In the genomic region with DNA sequence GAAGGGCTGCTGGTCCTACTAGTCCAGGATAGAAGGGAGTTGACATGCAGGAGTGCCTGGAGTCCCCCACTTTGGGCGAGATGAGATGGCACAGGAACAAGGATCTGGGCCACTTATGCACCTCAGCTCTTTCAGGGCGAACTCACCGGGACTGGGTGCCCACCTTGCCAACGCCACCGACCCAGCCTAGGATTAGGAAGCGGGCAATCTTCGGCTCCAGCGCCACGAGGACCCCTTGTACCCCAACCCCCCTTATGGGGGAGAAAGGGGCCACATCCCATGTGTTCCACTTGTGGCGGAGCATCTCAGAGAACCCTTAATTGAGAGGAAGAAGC, we compare ENCODE assay signal across 7 mouse cellular contexts. TPM values are rescaled to one million over a fixed set of nuclear protein-coding genes. Genes with fewer than 3 reads are reported as not detected.
DNase-seq lines count a peak whose midpoint lies in the region; ATAC-seq and TF ChIP-seq lines count a peak whose summit lies in the region.

No protein-coding gene starts in this region.

- TF ChIP-seq EP300 in liver, embryonic 14.5 days (IDR thresholded peaks at IDR 0.05; ENCODE audit: low read depth), result no peak
- TF ChIP-seq EP300 in stomach, postnatal 0 days (optimal IDR thresholded peaks at IDR 0.05), result no peak

- H3K9ac ChIP-seq in heart, embryonic 15.5 days, result peak overlapping the region; percentile 40; the same call in 1 of the 2 replicates
- no peak overlapping the region for H3K9ac ChIP-seq in liver, embryonic 14.5 days (replicated peaks)
- H3K9ac ChIP-seq in stomach, postnatal 0 days (ENCODE audit: low read length), result peak overlapping the region; percentile 59

- no peak overlapping the region for H3K27ac ChIP-seq in spleen, adult 2 months (ENCODE audit: insufficient read depth, low read length)
- H3K27ac ChIP-seq in heart, embryonic 15.5 days, result no peak overlapping the region; the same call in 1 of the 2 replicates
- no peak overlapping the region for H3K27ac ChIP-seq in liver, embryonic 14.5 days
- no peak overlapping the region for H3K27ac ChIP-seq in stomach, postnatal 0 days (replicated peaks)

- peak overlapping the region; percentile 32; the same call in 1 of the 2 replicates for H3K4me3 ChIP-seq in spleen, adult 2 months (ENCODE audit: extremely low read depth, insufficient read depth, insufficient read length)
- peak overlapping the region; percentile 56 for H3K4me3 ChIP-seq in heart, embryonic 15.5 days
- H3K4me3 ChIP-seq in liver, embryonic 14.5 days (ENCODE audit: insufficient read depth in 1 of 2, low read depth in 2 of 2, low read length in 2 of 2), result peak overlapping the region; percentile 3 to 24; a peak in 1 of 4 replicates
- peak overlapping the region; percentile 60 for H3K4me3 ChIP-seq in stomach, postnatal 0 days (ENCODE audit: low read depth, low read length)

- no peaks in the 10 kb centered on the region for H3K27me3 ChIP-seq in spleen, adult 2 months (ENCODE audit: control insufficient read depth, insufficient read depth, low read length)
- peaks cover 99% of the 10 kb centered on the region for H3K27me3 ChIP-seq in heart, embryonic 15.5 days
- peaks cover 36% of the 10 kb centered on the region for H3K27me3 ChIP-seq in liver, embryonic 14.5 days (ENCODE audit: control insufficient read depth, insufficient read depth, low read length)
- H3K27me3 ChIP-seq in stomach, postnatal 0 days (ENCODE audit: control insufficient read depth, insufficient read depth, low read length), result no peaks in the 10 kb centered on the region

- WGBS in spleen, adult 2 months, result 10% methylated on average over 10 of the region's 10 CpGs
- 2% methylated on average over 10 of the region's 10 CpGs for WGBS in heart, embryonic 15.5 days
- 5% methylated on average over 10 of the region's 10 CpGs for WGBS in liver, embryonic 14.5 days (ENCODE audit: insufficient replicate concordance)
- 0% methylated on average over 10 of the region's 10 CpGs for WGBS in stomach, postnatal 0 days

- H3K4me2 ChIP-seq in heart, embryonic 15.5 days, result peak overlapping the region; percentile 90
- peak overlapping the region; percentile 11 for H3K4me2 ChIP-seq in liver, embryonic 14.5 days (ENCODE audit: low read depth)
- H3K4me2 ChIP-seq in stomach, postnatal 0 days (replicated peaks; ENCODE audit: low read depth), result peak overlapping the region; percentile 89

- no peaks in the 10 kb centered on the region for H3K36me3 ChIP-seq in spleen, adult 2 months (ENCODE audit: control insufficient read depth, insufficient read depth, low read length)
- no peaks in the 10 kb centered on the region for H3K36me3 ChIP-seq in heart, embryonic 15.5 days
- no peaks in the 10 kb centered on the region for H3K36me3 ChIP-seq in liver, embryonic 14.5 days (replicated peaks; ENCODE audit: control insufficient read depth, insufficient read depth, low read depth)
- H3K36me3 ChIP-seq in stomach, postnatal 0 days (ENCODE audit: control insufficient read depth, insufficient read depth, low read length), result no peaks in the 10 kb centered on the region

- DNase-seq in spleen, adult 2 months (ENCODE audit: low read depth in 1 of 2, low spot score in 2 of 2), result no peak
- DNase-seq in spleen, postnatal 10 days (ENCODE audit: low spot score in 2 of 2), result no peak
- no peak for DNase-seq in liver, embryonic 14.5 days (ENCODE audit: low read depth in 3 of 3, low spot score in 3 of 3)
- no peak for DNase-seq in stomach, postnatal 0 days (ENCODE audit: low spot score)
- no peak for DNase-seq in adrenal gland, postnatal 10 days
- DNase-seq in right cerebral cortex, postnatal 25 days, result no peak

- H3K9me3 ChIP-seq in heart, embryonic 15.5 days (replicated peaks), result no peaks in the 10 kb centered on the region
- H3K9me3 ChIP-seq in liver, embryonic 14.5 days (ENCODE audit: control insufficient read depth, low read length), result no peaks in the 10 kb centered on the region
- H3K9me3 ChIP-seq in stomach, postnatal 0 days (ENCODE audit: control insufficient read depth, low read length), result no peaks in the 10 kb centered on the region

- TF ChIP-seq CTCF in spleen, adult 2 months (IDR thresholded peaks at IDR 0.05; ENCODE audit: extremely low read depth, insufficient read depth, insufficient read length, insufficient replicate concordance), result no peak
- no peak for TF ChIP-seq CTCF in liver, embryonic 14.5 days (IDR thresholded peaks at IDR 0.05; ENCODE audit: low read depth)
- no peak for TF ChIP-seq CTCF in stomach, postnatal 0 days (IDR thresholded peaks at IDR 0.05; ENCODE audit: low read depth)

- no peaks in the 10 kb centered on the region for H3K4me1 ChIP-seq in spleen, adult 2 months (ENCODE audit: control insufficient read depth, insufficient read depth, insufficient read length)
- peaks cover 23% of the 10 kb centered on the region for H3K4me1 ChIP-seq in heart, embryonic 15.5 days (replicated peaks)
- no peaks in the 10 kb centered on the region for H3K4me1 ChIP-seq in liver, embryonic 14.5 days (replicated peaks; ENCODE audit: control insufficient read depth in 2 of 2, insufficient read depth in 2 of 2, low read length in 1 of 2)
- no peaks in the 10 kb centered on the region; the same call in 1 of the 2 replicates for H3K4me1 ChIP-seq in stomach, postnatal 0 days (replicated peaks; ENCODE audit: control insufficient read depth, insufficient read depth)

- no peak for TF ChIP-seq POLR2A in spleen, adult 2 months (IDR thresholded peaks at IDR 0.05; ENCODE audit: low read depth, low read length)

- no peak for ATAC-seq in heart, embryonic 15.5 days (replicated peaks; ENCODE audit: insufficient number of reproducible peaks, insufficient read depth, low FRiP score, low read depth)
- no peak for ATAC-seq in liver, embryonic 14.5 days (ENCODE audit: insufficient read depth)
- 0 out of 2 replicates have a peak, but pooled peaks have one; percentile 17 for ATAC-seq in stomach, postnatal 0 days (ENCODE audit: low FRiP score, low TSS enrichment)

RNA-seq across cellular contexts. Expression of a gene that starts 0.6 kb away (rescaled TPM):
- polyA plus RNA-seq in spleen, adult 2 months (2012; rRNA removed), result 94.8 and 150 TPM in 2 replicates
- polyA plus RNA-seq in heart, embryonic 15.5 days (2015; fragmentation: Nextera tagmentation; extraction: Ambion mirVana), result 37.1 and 50.1 TPM in 2 replicates
- 1.9 and 2.4 TPM in 2 replicates for polyA plus RNA-seq in liver, embryonic 14.5 days (2012; rRNA removed)
- 2.6 and 3.8 TPM in 2 replicates for polyA plus RNA-seq in liver, embryonic 14.5 days (2014; fragmentation: Nextera tagmentation; extraction: Ambion mirVana)
- 58.6 and 59.2 TPM in 2 replicates for polyA plus RNA-seq in stomach, postnatal 0 days (2015; fragmentation: Nextera tagmentation; extraction: Ambion mirVana)
- 10 to 100 TPM; 31.8 to 39.5 TPM for total RNA-seq in adrenal gland, postnatal 10 days (2021)

Comparison
In these comparisons a context has a peak if more than half of its experiments do, and no peak if none do; other contexts are left out.
1. H3K4me2 ChIP-seq: peak in every context shown above with its lines; median percentile 90 in heart, embryonic 15.5 days; 89 in stomach, postnatal 0 days; 11 in liver, embryonic 14.5 days.